Mouse (Mus musculus) heart, embryonic 12.5 days (tissue): ENCODE results near the gene Banp. TPM values are rescaled to one million over a fixed set of nuclear protein-coding genes. Genes with fewer than 3 reads are reported as not detected.

ENCODE experiments used
- ATAC-seq: fragments of 200-750 bp; cut with Nextera tagmentation; 2 replicates; pipeline ENCODE4 v1.8.0; 2017; ENCODE audit warnings: moderate TSS enrichment, moderate library complexity; ENCODE audit not compliant: insufficient number of reproducible peaks, low FRiP score
- H3K27ac ChIP-seq: fragments of 300-500 bp; sonication (generic); 2 replicates; pipeline ENCODE4 v1.5.1; 2016; ENCODE audit warnings: mild to moderate bottlenecking, moderate library complexity; ENCODE audit not compliant: poor library complexity, severe bottlenecking
- H3K27me3 ChIP-seq: fragments of 300-500 bp; sonication (generic); replicated peaks from 2 replicates; pipeline ENCODE4 v1.6.1; 2016; ENCODE audit warnings: mild to moderate bottlenecking, moderate library complexity
- H3K36me3 ChIP-seq: fragments of 300-500 bp; sonication (generic); 2 replicates; pipeline ENCODE4 v1.6.1; 2016; ENCODE audit warnings: mild to moderate bottlenecking, moderate library complexity
- H3K4me1 ChIP-seq: fragments of 300-500 bp; sonication (generic); replicated peaks from 2 replicates; pipeline ENCODE4 v1.6.1; 2016; ENCODE audit warnings: mild to moderate bottlenecking
- H3K4me2 ChIP-seq: fragments of 300-500 bp; sonication (generic); 2 replicates; pipeline ENCODE4 v1.6.1; 2016; ENCODE audit warnings: mild to moderate bottlenecking, moderate library complexity
- H3K4me3 ChIP-seq: fragments of 300-500 bp; sonication (generic); 2 replicates; pipeline ENCODE4 v1.5.1; 2016; ENCODE audit warnings: mild to moderate bottlenecking
- H3K9ac ChIP-seq: fragments of 300-500 bp; sonication (generic); 2 replicates; pipeline ENCODE4 v1.6.1; 2016; ENCODE audit warnings: mild to moderate bottlenecking, moderate library complexity
- H3K9me3 ChIP-seq: fragments of 300-500 bp; sonication (generic); replicated peaks from 2 replicates; pipeline ENCODE4 v1.6.1; 2016; ENCODE audit warnings: mild to moderate bottlenecking, moderate library complexity
- WGBS: fragments of 180-500 bp; shearing (Covaris S2); methylation state at CpG from one replicate; pipeline ENCODE4 v1.1.7; 2016; 5-methylcytosine and 5-hydroxymethylcytosine counted together
- polyA plus RNA-seq: library from polyadenylated mRNA; unstranded; fragments of >200 nt; fragmentation: Nextera tagmentation; extraction: Ambion mirVana; gene quantifications from 2 replicates; pipeline ENCODE4 v1.2.1, GENCODE M21; 2016

The Banp gene
- polyA plus RNA-seq, 1 experiment from 2014 or later = 31.8 TPM

DNA sequence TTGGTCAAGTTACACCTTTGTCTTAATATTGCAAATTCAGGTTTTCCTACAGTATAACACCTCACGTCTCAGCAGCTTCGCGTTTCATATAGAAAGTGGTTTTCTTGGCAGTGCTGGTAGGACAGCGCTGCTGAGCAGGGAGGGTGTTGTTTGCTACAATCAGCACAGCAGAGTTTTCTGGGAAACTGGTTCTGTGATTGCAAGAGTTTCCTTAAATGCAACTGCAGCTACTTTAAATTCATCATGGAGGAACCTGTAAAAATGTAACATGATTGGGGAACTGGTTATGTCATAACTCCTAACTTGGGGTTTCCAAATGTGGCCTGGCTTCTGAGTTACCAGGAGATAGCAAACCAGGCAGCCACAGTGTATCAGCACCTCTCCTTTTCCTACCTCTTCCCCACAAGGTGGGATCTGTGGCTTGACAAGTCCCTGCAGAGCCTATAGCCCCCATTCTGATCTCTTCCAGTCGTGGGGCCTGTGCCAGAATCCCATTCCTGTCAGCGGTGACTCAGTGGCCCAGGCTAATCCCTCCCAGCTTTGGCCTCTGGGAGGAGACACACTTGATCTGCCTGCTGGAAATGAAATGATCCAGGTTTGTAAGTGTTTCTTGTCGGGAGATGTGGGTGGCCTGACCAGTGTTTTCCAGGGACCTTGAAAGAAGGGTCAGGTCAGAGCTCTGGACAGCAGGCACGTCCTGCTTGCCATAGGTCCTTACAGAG, 70.7 kb downstream of the Banp start:
- Histone ChIP-seq H3K27me3 (no peaks in the 10 kb centered on the region), H3K4me3 (no peak overlapping the region), H3K9me3 (no peaks in the 10 kb centered on the region), H3K4me2 (no peak overlapping the region), H3K36me3 (peaks cover 64% of the 10 kb centered on the region), H3K4me1 (peaks cover 65% of the 10 kb centered on the region), H3K27ac (no peak overlapping the region), H3K9ac (peak overlapping the region; percentile 33; the same call in 1 of the 2 replicates)
- 79% methylated on average over 8 of the region's 8 CpGs for WGBS
- no peak for ATAC-seq

DNA sequence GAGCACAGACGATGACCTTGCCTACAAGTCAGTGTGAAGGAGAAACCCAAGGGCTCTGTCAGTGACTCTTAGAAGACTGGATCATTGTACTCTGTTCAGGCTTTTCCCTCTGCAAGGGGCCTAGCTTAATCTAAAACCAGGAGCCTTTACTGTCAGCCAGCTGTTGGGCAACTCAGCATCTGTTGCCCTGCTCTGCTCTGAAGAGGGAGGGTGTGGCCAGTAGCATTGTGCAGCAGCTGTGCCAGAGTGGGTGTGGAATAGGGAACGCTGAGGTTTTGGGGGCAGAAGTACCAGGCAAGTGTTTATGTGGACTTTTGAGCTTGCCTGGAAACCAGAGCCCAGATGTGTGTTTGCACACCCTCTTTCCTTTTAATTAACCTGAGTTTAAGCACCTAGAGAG, 72.2 kb downstream of the Banp start:
- no peaks in the 10 kb centered on the region for H3K27me3 ChIP-seq
- peaks cover 69% of the 10 kb centered on the region for H3K36me3 ChIP-seq
- no peak overlapping the region for H3K9ac ChIP-seq
- H3K27ac ChIP-seq = no peak overlapping the region
- no peak for ATAC-seq
- WGBS = 81% methylated on average over 2 of the region's 2 CpGs
- H3K4me1 ChIP-seq = peaks cover 50% of the 10 kb centered on the region
- H3K4me2 ChIP-seq = no peak overlapping the region
- H3K9me3 ChIP-seq = no peaks in the 10 kb centered on the region
- H3K4me3 ChIP-seq = no peak overlapping the region

DNA sequence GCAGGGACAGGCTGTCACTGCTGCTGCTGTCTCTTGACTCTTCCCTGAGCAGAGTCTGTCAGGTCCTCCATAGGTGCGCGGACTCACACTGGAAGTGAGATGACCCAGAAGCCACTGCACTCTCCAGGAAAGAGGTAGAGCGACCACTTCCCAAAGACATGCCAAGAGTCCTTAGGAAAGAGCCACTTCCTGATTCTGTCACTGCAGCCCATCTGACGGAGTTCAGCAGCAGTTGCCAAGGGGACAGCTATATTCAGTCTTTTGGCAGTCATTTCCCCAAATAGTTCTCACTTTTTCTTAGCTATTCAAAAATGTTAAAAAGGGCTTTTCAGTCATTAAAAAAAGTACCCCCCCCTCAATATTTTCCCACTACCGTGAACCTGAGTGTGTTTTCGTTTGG, 72.7 kb downstream of the Banp start:
- H3K27ac ChIP-seq = no peak overlapping the region
- H3K36me3 ChIP-seq = peaks cover 68% of the 10 kb centered on the region

DNA sequence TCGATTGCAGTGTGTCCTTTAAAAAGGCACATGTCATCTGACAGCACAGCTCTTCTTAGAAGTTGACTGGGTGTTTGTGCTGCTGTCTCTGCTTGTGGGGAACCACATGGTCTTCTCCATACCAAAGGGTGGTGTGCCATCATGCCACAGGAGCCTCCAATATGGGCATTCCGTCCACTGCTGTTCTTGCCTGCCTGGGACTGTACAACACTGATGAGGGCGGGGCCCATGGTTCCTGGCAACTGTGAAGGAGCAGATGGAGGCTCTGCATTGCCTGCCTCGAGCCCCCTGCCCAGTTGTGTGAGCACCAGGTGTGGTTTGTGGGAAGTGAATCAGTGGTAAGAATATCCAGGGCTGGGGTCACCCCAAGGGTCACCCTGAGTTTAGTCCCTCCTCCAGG, 73.2 kb downstream of the Banp start:
- Histone ChIP-seq H3K27ac (no peak overlapping the region), H3K9me3 (no peaks in the 10 kb centered on the region), H3K4me1 (peaks cover 46% of the 10 kb centered on the region), H3K27me3 (no peaks in the 10 kb centered on the region), H3K9ac (no peak overlapping the region), H3K4me3 (no peak overlapping the region), H3K4me2 (no peak overlapping the region), H3K36me3 (peaks cover 63% of the 10 kb centered on the region)
- ATAC-seq = no peak
- WGBS = 74% methylated on average over 4 of the region's 4 CpGs

More for the DNA sequence above, 72.7 kb downstream of the Banp start:
- H3K4me1 ChIP-seq = peaks cover 47% of the 10 kb centered on the region
- WGBS = 85% methylated on average over 6 of the region's 6 CpGs
- no peaks in the 10 kb centered on the region for H3K27me3 ChIP-seq
- ATAC-seq = no peak
- H3K4me2 ChIP-seq = no peak overlapping the region
- H3K9ac ChIP-seq = no peak overlapping the region
- no peaks in the 10 kb centered on the region for H3K9me3 ChIP-seq
- H3K4me3 ChIP-seq = no peak overlapping the region

DNA sequence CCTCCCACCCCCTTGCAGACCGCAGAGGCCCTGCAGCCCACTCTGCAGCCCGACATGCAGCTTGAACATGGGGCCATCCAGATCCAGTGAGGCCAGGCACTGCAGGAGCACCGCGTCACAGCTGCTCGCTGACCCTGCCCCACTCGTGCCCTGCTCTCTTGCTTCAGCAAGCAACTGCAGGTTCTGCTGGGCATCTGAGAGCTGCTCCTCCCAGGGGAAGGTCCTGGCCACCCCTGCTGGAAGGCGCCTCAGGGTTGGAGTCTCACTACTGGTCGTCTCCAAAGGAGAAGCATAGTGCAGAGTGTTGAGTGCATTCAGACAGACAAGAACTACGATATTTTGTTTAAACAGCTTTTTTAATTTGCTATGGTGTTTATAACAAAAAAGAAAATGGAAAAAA, 76.0 kb downstream of the Banp start:
- WGBS = 90% methylated on average over 9 of the region's 9 CpGs
- H3K4me3 ChIP-seq = no peak overlapping the region

DNA sequence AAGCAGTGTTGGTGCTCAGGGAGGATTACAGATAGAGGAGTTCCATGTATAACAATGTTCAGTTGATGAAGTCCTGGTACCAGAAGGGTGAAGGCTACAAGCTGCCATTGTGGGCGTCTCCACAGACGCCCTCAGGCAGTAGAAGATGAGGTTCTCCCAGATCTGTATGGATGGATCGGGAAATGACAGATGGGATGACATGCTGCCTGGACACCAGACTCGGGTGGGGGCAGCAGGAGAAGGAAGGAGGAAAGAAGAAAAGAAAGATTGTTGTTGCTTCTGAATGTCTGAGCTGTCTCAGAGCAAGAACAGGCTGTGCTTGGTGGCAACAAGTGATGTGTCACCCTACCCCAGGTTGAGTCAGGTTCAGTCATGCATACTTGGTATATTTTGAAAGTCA, 78.6 kb downstream of the Banp start:
- no peak overlapping the region for H3K27ac ChIP-seq
- peaks cover 23% of the 10 kb centered on the region for H3K4me1 ChIP-seq
- H3K9me3 ChIP-seq = no peaks in the 10 kb centered on the region
- H3K27me3 ChIP-seq = no peaks in the 10 kb centered on the region
- peaks cover 38% of the 10 kb centered on the region for H3K36me3 ChIP-seq
- ATAC-seq = no peak
- H3K4me3 ChIP-seq = no peak overlapping the region
- no peak overlapping the region for H3K4me2 ChIP-seq
- WGBS = 83% methylated on average over 4 of the region's 4 CpGs
- no peak overlapping the region for H3K9ac ChIP-seq

More for the DNA sequence above, 76.0 kb downstream of the Banp start:
- H3K27ac ChIP-seq = no peak overlapping the region
- no peaks in the 10 kb centered on the region for H3K27me3 ChIP-seq
- peaks cover 57% of the 10 kb centered on the region for H3K36me3 ChIP-seq
- no peaks in the 10 kb centered on the region for H3K9me3 ChIP-seq
- peaks cover 22% of the 10 kb centered on the region for H3K4me1 ChIP-seq
- no peak overlapping the region for H3K9ac ChIP-seq
- ATAC-seq = no peak
- H3K4me2 ChIP-seq = no peak overlapping the region

DNA sequence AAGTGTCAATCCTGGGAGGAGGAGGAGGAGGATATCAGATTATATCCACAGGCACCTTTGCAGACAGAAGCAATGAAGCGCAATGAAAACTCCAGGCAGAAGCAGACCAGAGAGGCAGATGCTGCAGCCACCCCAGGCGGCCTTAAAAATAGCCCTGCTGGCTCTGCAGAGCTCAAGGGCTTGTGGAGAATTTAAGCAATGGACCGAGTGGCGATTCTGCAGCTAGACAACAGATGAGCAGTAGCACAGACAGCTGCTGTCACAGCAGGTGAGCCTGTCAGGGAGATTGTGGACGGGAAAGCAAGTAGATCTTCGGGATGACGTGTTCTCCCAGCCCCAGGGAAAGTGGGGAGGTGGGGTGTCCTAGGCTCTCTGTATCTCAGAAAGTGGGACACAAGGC, 81.4 kb downstream of the Banp start:
- Histone ChIP-seq H3K27ac (no peak overlapping the region), H3K27me3 (no peaks in the 10 kb centered on the region), H3K9me3 (no peaks in the 10 kb centered on the region), H3K4me3 (no peak overlapping the region), H3K9ac (no peak overlapping the region), H3K4me2 (peak overlapping the region; percentile 17; the same call in 1 of the 2 replicates), H3K4me1 (peaks cover 37% of the 10 kb centered on the region), H3K36me3 (peaks cover 11% of the 10 kb centered on the region)
- ATAC-seq = no peak
- 36% methylated on average over 7 of the region's 7 CpGs for WGBS

DNA sequence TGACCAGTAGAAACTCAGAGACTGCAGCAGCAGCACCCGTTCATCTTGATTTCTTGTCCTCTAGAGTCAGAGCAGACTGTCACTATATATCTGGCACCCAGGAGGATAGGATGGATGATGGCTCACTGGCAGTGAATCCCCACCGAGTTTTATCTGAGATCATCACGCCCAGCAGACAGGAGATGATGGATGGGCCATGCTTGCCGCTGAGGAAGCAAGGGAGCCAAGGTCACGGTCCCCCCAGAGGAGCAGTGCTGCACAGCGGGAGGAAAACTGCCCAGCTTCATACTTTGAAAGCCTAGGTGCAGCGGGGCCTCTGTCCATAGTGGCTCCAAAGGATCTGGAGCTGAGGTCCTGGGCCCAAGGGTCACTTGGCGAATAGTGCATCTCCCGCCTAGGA, 83.2 kb downstream of the Banp start:
- no peak for ATAC-seq
- 45% methylated on average over 9 of the region's 9 CpGs for WGBS
- no peaks in the 10 kb centered on the region for H3K36me3 ChIP-seq
- H3K9ac ChIP-seq = no peak overlapping the region
- no peak overlapping the region for H3K4me2 ChIP-seq
- H3K4me3 ChIP-seq = no peak overlapping the region
- no peak overlapping the region for H3K27ac ChIP-seq
- H3K27me3 ChIP-seq = no peaks in the 10 kb centered on the region
- no peaks in the 10 kb centered on the region for H3K9me3 ChIP-seq
- H3K4me1 ChIP-seq = peaks cover 55% of the 10 kb centered on the region

DNA sequence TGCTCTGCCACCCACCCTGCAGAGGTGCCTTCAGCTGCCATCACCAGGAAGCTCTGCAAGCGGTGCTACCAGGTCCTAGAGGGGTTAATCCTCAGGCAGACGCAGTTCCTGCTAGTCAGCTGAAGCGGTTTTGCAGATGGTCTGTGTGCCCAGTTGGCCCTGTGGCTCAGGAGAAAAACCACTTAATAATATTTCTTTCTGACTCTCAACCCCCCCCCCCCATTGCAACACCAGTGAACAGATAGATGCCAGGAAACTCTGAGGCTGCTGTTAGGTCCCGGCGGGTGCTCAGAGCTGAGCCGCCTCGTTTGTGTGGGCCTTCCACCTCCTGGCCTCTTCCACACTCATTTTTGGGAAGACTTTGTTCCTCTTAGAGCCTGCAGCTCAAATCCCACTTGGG, 86.0 kb downstream of the Banp start:
- Histone ChIP-seq H3K27ac (no peak overlapping the region), H3K4me1 (peaks cover 52% of the 10 kb centered on the region)
- ATAC-seq = no peak

DNA sequence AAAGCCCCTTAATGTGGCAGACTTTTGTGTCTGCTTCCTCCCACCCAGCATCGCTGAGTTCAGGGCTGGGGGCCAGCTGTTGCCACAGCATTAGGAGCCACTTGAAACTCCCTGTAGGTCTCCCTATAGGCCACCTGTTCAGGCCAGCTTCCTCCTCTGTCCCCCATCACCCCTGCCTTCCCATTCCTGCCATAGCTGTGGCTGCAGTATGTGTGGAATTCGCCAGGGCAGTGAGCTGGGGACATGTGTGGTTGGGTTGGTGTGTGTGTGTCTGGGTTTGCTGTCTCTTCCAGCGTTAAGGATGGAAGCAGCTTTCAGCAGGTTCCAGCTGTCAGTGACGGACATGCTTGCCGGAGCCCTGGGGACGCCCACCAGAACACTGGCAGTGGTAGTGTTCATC, 86.8 kb downstream of the Banp start:
- peak; percentile 62; the same call in 1 of the 2 replicates for ATAC-seq
- Histone ChIP-seq H3K36me3 (no peaks in the 10 kb centered on the region), H3K4me3 (no peak overlapping the region), H3K9me3 (no peaks in the 10 kb centered on the region), H3K9ac (no peak overlapping the region), H3K27me3 (no peaks in the 10 kb centered on the region), H3K27ac (no peak overlapping the region), H3K4me2 (no peak overlapping the region), H3K4me1 (peaks cover 45% of the 10 kb centered on the region)
- 36% methylated on average over 6 of the region's 6 CpGs for WGBS

More for the DNA sequence above, 86.0 kb downstream of the Banp start:
- Histone ChIP-seq H3K36me3 (no peaks in the 10 kb centered on the region), H3K9ac (no peak overlapping the region), H3K27me3 (no peaks in the 10 kb centered on the region), H3K4me2 (no peak overlapping the region), H3K9me3 (no peaks in the 10 kb centered on the region), H3K4me3 (no peak overlapping the region)
- WGBS = 72% methylated on average over 7 of the region's 7 CpGs

DNA sequence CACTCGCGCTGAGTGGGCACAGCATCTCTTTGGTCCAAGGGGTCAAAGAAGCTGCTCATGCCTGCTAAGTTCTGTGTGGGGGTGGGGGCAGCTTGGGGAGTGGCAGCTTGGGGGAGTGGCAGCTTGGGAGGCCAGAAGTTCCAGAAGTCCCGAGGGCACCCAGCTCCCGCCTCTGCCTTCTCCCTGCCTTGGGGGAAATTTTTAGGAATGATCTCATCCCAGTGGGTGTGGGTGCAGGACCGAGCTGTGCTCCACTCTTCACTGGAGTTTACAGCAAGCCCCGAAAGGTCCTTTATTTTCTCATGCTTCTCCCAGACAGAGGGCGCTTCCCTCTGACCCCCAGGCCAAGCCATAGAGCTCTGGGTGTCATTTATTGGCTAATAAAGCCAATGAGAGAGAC, 87.7 kb downstream of the Banp start:
- ATAC-seq = no peak
- Histone ChIP-seq H3K27me3 (no peaks in the 10 kb centered on the region), H3K27ac (no peak overlapping the region), H3K9me3 (no peaks in the 10 kb centered on the region), H3K4me3 (no peak overlapping the region), H3K4me2 (no peak overlapping the region), H3K4me1 (peaks cover 45% of the 10 kb centered on the region), H3K9ac (no peak overlapping the region), H3K36me3 (no peaks in the 10 kb centered on the region)
- WGBS = 59% methylated on average over 7 of the region's 7 CpGs

DNA sequence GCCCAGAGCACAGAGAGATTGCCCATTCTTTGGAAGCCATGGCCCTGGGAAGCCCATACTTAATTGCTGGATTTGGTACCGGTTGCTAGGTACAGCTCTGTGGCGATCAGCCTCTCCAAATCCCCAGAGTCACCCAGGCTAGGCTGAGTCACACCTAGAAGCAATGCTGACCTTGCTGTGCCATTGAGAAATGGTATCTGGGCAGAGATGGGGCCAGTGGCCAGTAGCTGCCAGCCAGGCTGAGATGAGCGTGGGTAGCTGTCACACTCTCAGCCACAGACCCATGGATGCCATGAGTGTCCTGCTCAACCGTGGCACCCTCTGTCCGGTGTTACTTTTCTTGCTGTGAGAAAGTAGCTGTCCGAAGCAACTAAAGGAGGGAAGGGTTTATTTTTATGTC, 88.5 kb downstream of the Banp start:
- Histone ChIP-seq H3K4me3 (no peak overlapping the region), H3K4me2 (no peak overlapping the region), H3K9me3 (no peaks in the 10 kb centered on the region), H3K9ac (no peak overlapping the region), H3K36me3 (no peaks in the 10 kb centered on the region), H3K4me1 (peaks cover 46% of the 10 kb centered on the region), H3K27ac (no peak overlapping the region), H3K27me3 (peaks cover 4% of the 10 kb centered on the region; the same call in 1 of the 2 replicates)
- WGBS = 91% methylated on average over 6 of the region's 6 CpGs
- no peak for ATAC-seq
